Comparison of ENCODE assay signal across 19 mouse cellular contexts in genomic region chr3:108957976-108958375, GRCm38 (mm10). TPM values are rescaled to one million over a fixed set of nuclear protein-coding genes. Genes with fewer than 3 reads are reported as not detected.
"Had no signal": no experiment of that assay in that cellular context is flagged by ENCODE, and none has a peak within 500 bp of the region (broad histone marks: within the 10 kb centered on the region; RNA-seq: fewer than 3 reads in every experiment).

No protein-coding gene starts in this region.

- ATAC-seq: intestine, postnatal 0 days; midbrain, embryonic 15.5 days had no signal

- H3K4me2 ChIP-seq: limb, embryonic 12.5 days; liver, embryonic 13.5 days; midbrain, embryonic 11.5 days; midbrain, embryonic 15.5 days; neural tube, embryonic 12.5 days had no signal

- H3K36me3 ChIP-seq: limb, embryonic 12.5 days; liver, embryonic 13.5 days; midbrain, embryonic 15.5 days; neural tube, embryonic 12.5 days had no signal

- H3K27me3 ChIP-seq: limb, embryonic 12.5 days; liver, embryonic 13.5 days; midbrain, embryonic 15.5 days; neural tube, embryonic 12.5 days had no signal

- H3K27ac ChIP-seq: limb, embryonic 12.5 days; liver, embryonic 13.5 days; midbrain, embryonic 15.5 days; neural tube, embryonic 12.5 days had no signal

- H3K4me1 ChIP-seq: liver, embryonic 13.5 days had no signal

- H3K9me3 ChIP-seq: limb, embryonic 12.5 days; liver, embryonic 13.5 days; megakaryocyte, embryonic 14.5 days; midbrain, embryonic 15.5 days; neural tube, embryonic 12.5 days had no signal

- H3K9ac ChIP-seq: limb, embryonic 12.5 days; liver, embryonic 13.5 days; midbrain, embryonic 15.5 days; neural tube, embryonic 12.5 days had no signal

- H3K4me3 ChIP-seq: limb, embryonic 12.5 days; liver, embryonic 13.5 days; megakaryocyte, embryonic 14.5 days; midbrain, embryonic 15.5 days; neural tube, embryonic 12.5 days had no signal

- DNase-seq: kidney, adult 8-10 months; kidney, postnatal 25 days; liver; liver, embryonic 13.5 days; lung, postnatal 4 days; thymus, postnatal 36 days had no signal

RNA-seq across cellular contexts. Expression of gene Gm9857, which starts 17.7 kb away (rescaled TPM):
- total RNA-seq: layer of hippocampus, postnatal 25 days; left cerebral cortex, postnatal 36 days; monocyte, adult 5-6 weeks; neutrophil, adult 5-6 weeks had no signal
- polyA plus RNA-seq: intestine, postnatal 0 days; kidney, embryonic 16.5 days; limb, embryonic 12.5 days; liver, embryonic 13.5 days; midbrain, embryonic 11.5 days; midbrain, embryonic 15.5 days; neural tube, embryonic 12.5 days; stomach, embryonic 14.5 days; thymus, postnatal 0 days had no signal

RNA-seq across cellular contexts. Expression of gene Henmt1, which starts 18.3 kb away (rescaled TPM):
- total RNA-seq: monocyte, adult 5-6 weeks; neutrophil, adult 5-6 weeks had no signal
